25 mouse cellular contexts compared by ENCODE assay signal in genomic region chr1:180926286-180926685, GRCm38 (mm10). TPM values are rescaled to one million over a fixed set of nuclear protein-coding genes. Genes with fewer than 3 reads are reported as not detected.
DNase-seq lines count a peak whose midpoint lies in the region; ATAC-seq lines count a peak whose summit lies in the region.
"Had no signal": no experiment of that assay in that cellular context is flagged by ENCODE, and none has a peak within 500 bp of the region (broad histone marks: within the 10 kb centered on the region; RNA-seq: fewer than 3 reads in every experiment).

No protein-coding gene starts in this region.

- ATAC-seq in activated CD4-positive, CD25-positive, alpha-beta regulatory T cell, adult 4 months = peak; percentile 80
- peak; percentile 46; the same call in 1 of the 2 replicates for ATAC-seq in neutrophil, adult 5-6 weeks (ENCODE audit: extremely low read depth, insufficient number of reproducible peaks, low FRiP score, poor library complexity, severe bottlenecking)
- ATAC-seq: forebrain, embryonic 15.5 days; hindbrain, postnatal 0 days; Patski had no signal

- peak; percentile 34 to 37 for DNase-seq in B cell, adult 2 months
- DNase-seq in CD4-positive, CD25-positive, alpha-beta regulatory T cell, adult 2 months (ENCODE audit: low read depth, low spot score) = peak; percentile 32
- no peak for DNase-seq in gastrocnemius, adult 18-20 months (ENCODE audit: low spot score)
- DNase-seq in kidney, adult 11 months = no peak
- no peak for DNase-seq in cerebellum, adult 9-10 months
- no peak for DNase-seq in T-cell, adult 2 months (ENCODE audit: low spot score)
- DNase-seq: adrenal gland, adult 8-10 months; adrenal gland, postnatal 36 days; cerebellum, adult 2 months; cerebellum, postnatal 14 days; embryo, embryonic 11 days; gastrocnemius, postnatal 14 days; heart, adult 2 months; heart, postnatal 14 days had no signal

RNA-seq across cellular contexts. Expression of gene Lefty1, which starts 8.5 kb away (rescaled TPM):
- not detected for polyA plus RNA-seq in activated CD4-positive, CD25-positive, alpha-beta regulatory T cell, adult 4 months (2017; shearing (Covaris generic))
- total RNA-seq in neutrophil, adult 5-6 weeks (2017) = not detected in 2 replicates
- total RNA-seq in gastrocnemius, adult 18-20 months (2021) = under 1 TPM; 0.23 to 0.26 TPM
- total RNA-seq: hindbrain, postnatal 0 days had no signal

RNA-seq across cellular contexts. Expression of gene Tmem63a, which starts 15.9 kb away (rescaled TPM):
- polyA plus RNA-seq in activated CD4-positive, CD25-positive, alpha-beta regulatory T cell, adult 4 months (2017; shearing (Covaris generic)) = 10 to 100 TPM; 13.5 to 13.7 TPM
- total RNA-seq in neutrophil, adult 5-6 weeks (2017) = 14.9 and 15.8 TPM in 2 replicates
- 10 to 100 TPM; 14.5 to 15.6 TPM for total RNA-seq in gastrocnemius, adult 18-20 months (2021)

RNA-seq across cellular contexts. Expression of gene Pycr2, which starts 22.2 kb away (rescaled TPM):
- 10 to 100 TPM; 44.3 to 45.6 TPM for polyA plus RNA-seq in activated CD4-positive, CD25-positive, alpha-beta regulatory T cell, adult 4 months (2017; shearing (Covaris generic))
- 16.7 and 19.3 TPM in 2 replicates for total RNA-seq in neutrophil, adult 5-6 weeks (2017)
- total RNA-seq in gastrocnemius, adult 18-20 months (2021) = 10 to 100 TPM in 1 of 2 experiments, 1 to 10 TPM in 1; 9.9 to 10.9 TPM

RNA-seq across cellular contexts. Expression of gene Lefty2, which starts 33.4 kb away (rescaled TPM):
- not detected for polyA plus RNA-seq in activated CD4-positive, CD25-positive, alpha-beta regulatory T cell, adult 4 months (2017; shearing (Covaris generic))
- not detected in 2 replicates for total RNA-seq in neutrophil, adult 5-6 weeks (2017)
- not detected for total RNA-seq in gastrocnemius, adult 18-20 months (2021)
- total RNA-seq: common myeloid progenitor, adult 5-6 weeks; gastrocnemius, postnatal 14 days; heart, adult 2 months; hematopoietic stem cell, adult 5-6 weeks had no signal
- polyA plus RNA-seq: C2C12; embryonic facial prominence, embryonic 11.5 days; forebrain, embryonic 11.5 days; heart, embryonic 11.5 days had no signal

Comparison
In these comparisons a context has a peak if more than half of its experiments do, and no peak if none do; other contexts are left out.
1. DNase-seq: peak in B cell, adult 2 months (2 of 2) and CD4-positive, CD25-positive, alpha-beta regulatory T cell, adult 2 months (single experiment); none in gastrocnemius, adult 18-20 months (single experiment), kidney, adult 11 months (single experiment), cerebellum, adult 9-10 months (single experiment) and T-cell, adult 2 months (single experiment).